Mouse (Mus musculus): ENCODE measurements around the gene Klhl25.

GRCm38 (mm10) chr7:75881376-75881775 is 33.3 kb downstream of the Klhl25 start:
- TF ChIP-seq CTCF (conservative IDR thresholded peaks at IDR 0.05 in 1 of 2, IDR thresholded peaks at IDR 0.05 in 1 of 2; ENCODE audit: low read depth in 2 of 2, low read length in 2 of 2): no peak
- no peak for TF ChIP-seq ZC3H11A (IDR thresholded peaks at IDR 0.05; ENCODE audit: low read depth, low read length)
- no peak for TF ChIP-seq MAFK (IDR thresholded peaks at IDR 0.05; ENCODE audit: insufficient replicate concordance, low read length)
- TF ChIP-seq USF1 (IDR thresholded peaks at IDR 0.05; ENCODE audit: low read depth, low read length): no peak
- TF ChIP-seq POLR2A (IDR thresholded peaks at IDR 0.05; ENCODE audit: low read depth, low read length): no peak
- no peak for TF ChIP-seq HCFC1 (IDR thresholded peaks at IDR 0.05; ENCODE audit: low read depth, low read length)
- no peak for TF ChIP-seq USF2 (conservative IDR thresholded peaks at IDR 0.05; ENCODE audit: low read depth, low read length)
- TF ChIP-seq CHD1 (IDR thresholded peaks at IDR 0.05; ENCODE audit: low read depth, low read length): no peak
- no peak for TF ChIP-seq TBP (conservative IDR thresholded peaks at IDR 0.05; ENCODE audit: low read depth, low read length)
- no peak for TF ChIP-seq ETS1 (conservative IDR thresholded peaks at IDR 0.05; ENCODE audit: low read depth, low read length)
- no peak for TF ChIP-seq NELFE (IDR thresholded peaks at IDR 0.05; ENCODE audit: low read depth, low read length)
- no peak for TF ChIP-seq POLR2AphosphoS2 (IDR thresholded peaks at IDR 0.05; ENCODE audit: low read depth, low read length)

Data from CH12.LX (cell line).